Mouse (Mus musculus) heart, embryonic 16.5 days (tissue): ENCODE results near the gene Gm45213. TPM values are rescaled to one million over a fixed set of nuclear protein-coding genes. Genes with fewer than 3 reads are reported as not detected.

ENCODE experiments used
- ATAC-seq: fragments of 200-750 bp; cut with Nextera tagmentation; replicated peaks from 2 replicates; pipeline ENCODE4 v1.8.0; 2017; ENCODE audit warnings: moderate number of reproducible peaks; ENCODE audit not compliant: insufficient read depth, low FRiP score; ENCODE audit errors: extremely low read depth
- H3K27ac ChIP-seq: fragments of 300-500 bp; sonication (generic); 2 replicates; pipeline ENCODE4 v1.5.1; 2014; ENCODE audit warnings: mild to moderate bottlenecking, low read length, control low read depth, moderate library complexity
- H3K27me3 ChIP-seq: fragments of 300-500 bp; sonication (generic); 2 replicates; pipeline ENCODE4 v1.6.1; 2014; ENCODE audit warnings: low read length, mixed read lengths; ENCODE audit not compliant: control insufficient read depth, insufficient read depth
- H3K36me3 ChIP-seq: fragments of 300-500 bp; sonication (generic); 2 replicates; pipeline ENCODE4 v1.6.1; 2014; ENCODE audit not compliant: control insufficient read depth, insufficient read depth
- H3K4me1 ChIP-seq: fragments of 300-500 bp; sonication (generic); 2 replicates; pipeline ENCODE4 v1.6.1; 2014; ENCODE audit warnings: low read length, mixed read lengths; ENCODE audit not compliant: control insufficient read depth, insufficient read depth
- H3K4me2 ChIP-seq: fragments of 300-500 bp; sonication (generic); 2 replicates; pipeline ENCODE4 v1.6.1; 2014; ENCODE audit warnings: low read depth, mild to moderate bottlenecking, control low read depth, low read length
- H3K4me3 ChIP-seq: fragments of 300-500 bp; sonication (generic); 2 replicates; pipeline ENCODE4 v1.5.1; 2014; ENCODE audit warnings: mild to moderate bottlenecking, control low read depth, low read length
- H3K9ac ChIP-seq: fragments of 300-500 bp; sonication (generic); 2 replicates; pipeline ENCODE4 v1.6.1; 2014; ENCODE audit warnings: low read length, control low read depth
- H3K9me3 ChIP-seq: fragments of 300-500 bp; sonication (generic); replicated peaks from 2 replicates; pipeline ENCODE4 v1.6.1; 2016; ENCODE audit warnings: low read length; ENCODE audit not compliant: control insufficient read depth
- WGBS: fragments of 180-500 bp; shearing (Covaris S2); extraction: QIAGEN DNeasy Blood & Tissue Kit; methylation state at CpG from one replicate; pipeline ENCODE4 v1.1.7; 2014; 5-methylcytosine and 5-hydroxymethylcytosine counted together
- polyA plus RNA-seq: library from polyadenylated mRNA; unstranded; fragments of >200 nt; fragmentation: Nextera tagmentation; extraction: Ambion mirVana; gene quantifications from 2 replicates; pipeline ENCODE4 v1.2.1, GENCODE M21; 2015

Gm45213 gene
- polyA plus RNA-seq, 1 experiment from 2014 or later, result not detected

GRCm38 (mm10) chr7:66010518-66010917, 32.9 kb upstream of the Gm45213 start:
- Histone ChIP-seq H3K36me3 (no peaks in the 10 kb centered on the region), H3K4me3 (no peak overlapping the region), H3K4me1 (no peaks in the 10 kb centered on the region), H3K27me3 (no peaks in the 10 kb centered on the region), H3K9ac (no peak overlapping the region), H3K9me3 (no peaks in the 10 kb centered on the region), H3K27ac (no peak overlapping the region), H3K4me2 (no peak overlapping the region)
- 65% methylated on average over 6 of the region's 6 CpGs for WGBS
- no peak; the same call in 1 of the 2 replicates for ATAC-seq

DNA sequence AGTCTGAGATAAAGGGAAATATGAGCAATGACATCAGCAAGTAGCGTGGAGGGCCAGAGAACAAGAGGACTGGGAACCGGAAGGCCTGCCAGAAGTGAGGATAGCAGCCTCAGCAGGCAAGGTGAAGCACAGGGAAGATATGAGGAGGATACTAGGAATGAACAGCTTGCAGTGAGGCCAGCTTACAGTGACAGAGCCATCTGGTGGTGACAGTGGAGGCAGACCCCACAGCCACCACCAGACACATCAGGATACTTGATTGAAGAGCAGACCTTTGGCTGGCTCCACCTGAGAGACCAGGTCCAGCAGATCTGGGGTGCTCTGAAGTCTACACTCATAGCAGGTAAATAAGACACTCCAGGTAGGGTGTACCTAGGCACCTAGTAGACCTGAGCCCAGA, 15.7 kb upstream of the Gm45213 start:
- H3K9ac ChIP-seq, result no peak overlapping the region
- no peak overlapping the region for H3K27ac ChIP-seq
- H3K4me2 ChIP-seq, result no peak overlapping the region
- H3K27me3 ChIP-seq, result peaks cover 2% of the 10 kb centered on the region; the same call in 1 of the 2 replicates
- H3K9me3 ChIP-seq, result peaks cover 3% of the 10 kb centered on the region; the same call in 1 of the 2 replicates
- ATAC-seq, result no peak
- no peak overlapping the region for H3K4me3 ChIP-seq
- 79% methylated on average over 2 of the region's 2 CpGs for WGBS
- no peaks in the 10 kb centered on the region for H3K36me3 ChIP-seq
- no peaks in the 10 kb centered on the region for H3K4me1 ChIP-seq

DNA sequence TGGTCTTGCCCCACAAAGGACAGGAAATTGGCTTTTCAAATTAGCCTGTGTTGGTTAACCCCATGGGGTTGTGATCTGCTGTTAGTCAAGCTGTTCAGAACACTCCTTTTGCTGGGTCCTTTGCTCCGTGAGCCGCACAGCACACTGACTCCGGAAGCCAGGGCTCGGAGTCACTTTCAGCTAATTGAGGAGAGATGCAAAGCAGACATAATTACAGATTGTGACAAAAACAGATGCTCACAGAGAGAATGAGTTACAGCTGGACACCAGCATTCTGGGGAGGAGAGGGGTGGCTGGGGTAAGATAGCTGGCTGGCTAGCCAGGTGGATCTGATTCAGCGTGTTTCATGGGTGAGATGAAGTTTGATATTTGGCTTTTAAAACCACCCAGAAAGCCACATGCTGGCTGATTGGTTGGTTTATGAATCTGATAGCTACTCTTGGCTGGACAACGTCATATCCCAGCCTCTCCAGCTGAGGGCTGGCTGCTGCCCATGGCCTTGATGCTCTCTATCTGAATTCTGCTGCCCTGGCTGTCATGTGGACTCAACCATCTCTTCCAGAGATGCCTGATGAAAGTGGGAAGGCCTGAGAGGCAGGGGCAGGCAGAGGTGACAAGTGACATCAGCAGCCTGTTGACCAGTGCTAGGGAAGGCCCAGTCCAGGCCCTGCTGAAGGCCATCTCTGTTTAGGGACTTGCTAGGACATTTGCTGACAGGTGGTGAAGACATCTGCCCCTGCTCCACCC, 14.5 kb upstream of the Gm45213 start:
- no peak overlapping the region for H3K4me3 ChIP-seq
- peaks cover 3% of the 10 kb centered on the region; the same call in 1 of the 2 replicates for H3K9me3 ChIP-seq
- no peaks in the 10 kb centered on the region for H3K36me3 ChIP-seq
- 71% methylated on average over 6 of the region's 6 CpGs for WGBS
- no peak overlapping the region for H3K27ac ChIP-seq
- no peak overlapping the region for H3K4me2 ChIP-seq
- peaks cover 2% of the 10 kb centered on the region; the same call in 1 of the 2 replicates for H3K27me3 ChIP-seq
- H3K4me1 ChIP-seq, result no peaks in the 10 kb centered on the region
- ATAC-seq, result no peak
- H3K9ac ChIP-seq, result no peak overlapping the region

DNA sequence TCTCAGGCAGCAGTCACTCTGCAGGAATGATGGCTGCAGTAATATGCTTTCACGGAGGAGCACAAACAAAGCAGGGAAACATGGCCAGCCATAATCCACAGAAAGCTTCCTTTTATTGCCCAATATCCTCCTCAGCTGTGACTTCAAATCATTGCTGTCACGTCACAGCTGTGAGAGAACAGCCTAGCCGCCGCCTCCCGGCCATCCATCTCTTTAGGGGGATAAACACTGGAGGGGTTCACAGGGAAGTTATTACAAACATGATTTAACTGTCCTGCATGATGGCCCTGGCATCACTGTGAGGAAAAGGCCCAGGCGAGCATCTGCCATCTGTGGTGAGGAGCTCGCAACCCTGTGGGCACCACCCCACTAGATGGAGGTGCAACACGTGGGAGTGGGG, 6.6 kb upstream of the Gm45213 start:
- H3K4me2 ChIP-seq, result no peak overlapping the region
- no peaks in the 10 kb centered on the region; the same call in 1 of the 2 replicates for H3K27me3 ChIP-seq
- no peak overlapping the region for H3K9ac ChIP-seq
- H3K36me3 ChIP-seq, result no peaks in the 10 kb centered on the region
- H3K4me3 ChIP-seq, result no peak overlapping the region
- no peak for ATAC-seq
- WGBS, result 69% methylated on average over 8 of the region's 8 CpGs
- 0 out of 2 replicates have a peak, but pooled peaks cover 3% of the 10 kb centered on the region for H3K4me1 ChIP-seq
- no peak overlapping the region for H3K27ac ChIP-seq
- no peaks in the 10 kb centered on the region for H3K9me3 ChIP-seq

DNA sequence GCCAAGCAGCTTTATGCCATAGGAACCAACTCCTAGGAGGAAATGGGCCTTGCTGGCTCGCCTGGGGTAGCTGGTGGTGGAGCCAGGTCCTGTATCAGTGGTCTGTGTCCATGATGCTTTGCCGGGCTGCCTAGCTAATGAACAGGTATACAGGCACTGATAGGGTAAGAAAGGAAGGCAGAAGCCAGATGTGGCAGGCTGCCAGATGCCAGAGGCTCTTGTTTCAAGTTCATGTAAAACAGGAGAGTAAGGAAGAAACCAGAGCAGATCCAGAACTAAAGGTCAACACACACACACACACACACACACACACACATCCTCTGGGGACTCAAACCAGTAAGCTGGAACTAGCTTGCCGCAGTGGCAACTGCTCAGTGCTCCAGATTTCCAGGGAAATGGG, 5.1 kb upstream of the Gm45213 start:
- ATAC-seq, result no peak
- Histone ChIP-seq H3K27ac (no peak overlapping the region), H3K4me2 (no peak overlapping the region), H3K9ac (no peak overlapping the region), H3K4me3 (no peak overlapping the region), H3K4me1 (0 out of 2 replicates have a peak, but pooled peaks cover 3% of the 10 kb centered on the region), H3K36me3 (no peaks in the 10 kb centered on the region), H3K9me3 (no peaks in the 10 kb centered on the region), H3K27me3 (no peaks in the 10 kb centered on the region; the same call in 1 of the 2 replicates)
- 61% methylated on average over 3 of the region's 3 CpGs for WGBS

DNA sequence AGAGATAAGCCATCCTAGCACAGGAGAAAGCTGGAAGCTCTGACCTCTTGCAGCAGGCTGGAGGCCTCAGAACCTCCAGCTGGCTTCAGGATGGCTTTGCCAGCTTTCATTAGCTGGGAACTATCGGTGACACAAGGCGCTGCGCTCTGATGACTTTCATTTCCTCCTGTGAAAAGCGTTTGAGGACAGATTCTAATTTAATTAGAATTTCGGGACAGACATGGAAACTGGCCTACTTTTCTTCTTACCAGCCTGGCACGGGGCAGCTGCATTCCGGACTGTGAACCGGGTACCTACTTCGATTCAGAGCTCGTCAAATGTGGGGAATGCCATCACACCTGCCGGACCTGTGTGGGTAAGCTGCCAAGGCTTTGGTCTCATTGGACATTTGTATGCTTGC, 4.7 kb upstream of the Gm45213 start:
- Histone ChIP-seq H3K9ac (no peak overlapping the region), H3K4me1 (0 out of 2 replicates have a peak, but pooled peaks cover 3% of the 10 kb centered on the region), H3K27ac (no peak overlapping the region), H3K27me3 (no peaks in the 10 kb centered on the region; the same call in 1 of the 2 replicates), H3K9me3 (no peaks in the 10 kb centered on the region), H3K36me3 (no peaks in the 10 kb centered on the region), H3K4me2 (no peak overlapping the region), H3K4me3 (no peak overlapping the region)
- no peak for ATAC-seq
- 81% methylated on average over 11 of the region's 11 CpGs for WGBS

DNA sequence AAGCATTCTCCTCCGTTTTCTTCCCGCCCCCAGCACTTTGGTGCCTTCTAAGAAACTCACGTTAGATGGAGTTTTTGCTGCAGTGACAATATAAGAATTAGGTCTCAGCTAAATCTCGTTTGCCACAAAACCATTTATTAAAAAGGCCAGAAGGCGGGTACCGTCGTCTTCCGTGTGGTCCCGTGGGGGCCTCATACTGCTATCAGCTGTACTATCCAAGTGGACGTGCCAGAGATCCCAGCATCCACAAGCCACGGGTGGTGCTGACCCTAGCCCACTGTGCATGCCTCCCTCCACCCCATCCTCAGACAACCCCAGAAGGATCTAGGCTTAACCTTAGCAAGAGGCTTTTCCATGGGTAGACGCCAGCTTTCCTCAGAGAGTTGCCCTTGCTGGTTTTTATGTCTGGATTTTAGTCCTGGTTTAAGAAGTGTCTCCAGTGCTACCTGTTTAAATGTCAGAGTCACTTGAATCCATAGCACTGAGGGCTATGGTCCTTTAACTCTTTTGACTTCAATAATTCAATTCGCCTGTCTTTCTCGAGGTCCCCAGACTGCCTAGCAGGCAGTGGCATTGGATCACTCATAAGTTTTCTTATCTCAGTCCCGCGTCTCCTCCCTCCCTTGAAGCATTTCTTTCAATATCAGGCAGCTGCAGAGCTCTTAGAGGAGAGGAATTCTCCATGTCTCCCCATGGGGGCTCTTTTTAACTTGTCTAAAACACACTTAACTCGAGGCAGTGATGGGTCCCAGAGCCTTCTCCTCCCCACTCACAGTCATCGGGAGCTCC, 3.2 kb upstream of the Gm45213 start:
- ATAC-seq, result no peak
- 0 out of 2 replicates have a peak, but pooled peaks cover 3% of the 10 kb centered on the region for H3K4me1 ChIP-seq
- 66% methylated on average over 18 of the region's 18 CpGs for WGBS

DNA sequence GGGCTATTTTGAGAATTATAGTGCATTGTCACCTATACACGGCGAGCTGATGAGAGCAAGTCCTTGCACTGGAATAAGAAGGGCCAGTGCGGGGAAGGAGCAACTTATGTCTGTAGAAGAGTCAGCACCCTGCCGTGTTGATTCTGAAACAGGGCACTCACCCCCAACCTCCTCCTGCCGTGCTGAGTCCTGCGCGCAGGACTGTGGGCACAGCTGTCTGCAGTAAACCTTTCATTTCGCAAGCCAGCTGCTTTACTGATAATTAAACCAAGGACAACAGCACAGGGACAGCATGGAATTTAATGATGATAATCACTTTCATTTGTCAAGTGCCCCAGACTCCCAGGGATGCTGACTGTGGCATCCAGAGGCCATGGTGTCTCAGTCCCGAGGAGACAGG, 1.2 kb downstream of the Gm45213 start:
- Histone ChIP-seq H3K9me3 (no peaks in the 10 kb centered on the region), H3K9ac (no peak overlapping the region), H3K27me3 (peaks cover 7% of the 10 kb centered on the region; the same call in 1 of the 2 replicates), H3K27ac (no peak overlapping the region), H3K4me3 (no peak overlapping the region), H3K36me3 (no peaks in the 10 kb centered on the region), H3K4me1 (no peaks in the 10 kb centered on the region), H3K4me2 (no peak overlapping the region)
- 55% methylated on average over 9 of the region's 9 CpGs for WGBS
- ATAC-seq, result no peak

More for the DNA sequence above, 3.2 kb upstream of the Gm45213 start:
- H3K9me3 ChIP-seq, result no peaks in the 10 kb centered on the region
- H3K27ac ChIP-seq, result no peak overlapping the region
- H3K36me3 ChIP-seq, result no peaks in the 10 kb centered on the region
- H3K27me3 ChIP-seq, result peaks cover 4% of the 10 kb centered on the region; the same call in 1 of the 2 replicates
- H3K4me3 ChIP-seq, result no peak overlapping the region
- H3K4me2 ChIP-seq, result no peak overlapping the region
- no peak overlapping the region for H3K9ac ChIP-seq
